Mouse (Mus musculus) embryonic facial prominence, embryonic 10.5 days (tissue): ENCODE measurements at regions not wholly inside any gene's neighbourhood (a gene's known extent, or its start where the extent isn't known, plus 50 kb on each side); places are given as distances from the start of the nearest gene placed in this dataset.

ENCODE experiments used
- DNase-seq: peaks from one replicate; pipeline ENCODE4 v3.0.0-alpha.2; 2017; ENCODE audit warnings: low spot score
- H3K27ac ChIP-seq: fragments of 300-500 bp; sonication (generic); replicated peaks from 2 replicates; pipeline ENCODE4 v1.5.1; 2016; ENCODE audit warnings: mild to moderate bottlenecking
- H3K27me3 ChIP-seq: fragments of 300-500 bp; sonication (generic); replicated peaks from 2 replicates; pipeline ENCODE4 v1.6.1; 2016; ENCODE audit warnings: low read depth, mild to moderate bottlenecking; ENCODE audit not compliant: poor library complexity, severe bottlenecking
- H3K36me3 ChIP-seq: fragments of 300-500 bp; sonication (generic); replicated peaks from 2 replicates; pipeline ENCODE4 v1.6.1; 2016; ENCODE audit warnings: mild to moderate bottlenecking, moderate library complexity
- H3K4me1 ChIP-seq: fragments of 300-500 bp; sonication (generic); 2 replicates; pipeline ENCODE4 v1.6.1; 2016
- H3K4me3 ChIP-seq: fragments of 300-500 bp; sonication (generic); 2 replicates; pipeline ENCODE4 v1.5.1; 2016; ENCODE audit warnings: mild to moderate bottlenecking, moderate library complexity
- H3K9me3 ChIP-seq: fragments of 300-500 bp; sonication (generic); 2 replicates; pipeline ENCODE4 v1.6.1; 2016; ENCODE audit warnings: mild to moderate bottlenecking
- WGBS: fragments of 180-500 bp; shearing (Covaris S2); methylation state at CpG from one replicate; pipeline ENCODE4 v1.1.7; 2016; 5-methylcytosine and 5-hydroxymethylcytosine counted together

- Histone ChIP-seq H3K9me3 (no peaks in the 10 kb centered on the region), H3K4me3 (no peak overlapping the region), H3K27ac (peak overlapping the region; percentile 67; the same call in 1 of the 2 replicates), H3K4me1 (peaks cover 10% of the 10 kb centered on the region), H3K27me3 (no peaks in the 10 kb centered on the region), H3K36me3 (no peaks in the 10 kb centered on the region)
- 79% methylated on average over 7 of the region's 7 CpGs for WGBS
- no peak for DNase-seq
Observed at GRCm38 (mm10) chr17:67515601-67516147, 116.8 kb downstream of the Lrrc30 start.

- Histone ChIP-seq H3K36me3 (no peaks in the 10 kb centered on the region), H3K27ac (peak overlapping the region; percentile 67), H3K4me3 (no peak overlapping the region), H3K4me1 (peaks cover 10% of the 10 kb centered on the region), H3K27me3 (no peaks in the 10 kb centered on the region), H3K9me3 (no peaks in the 10 kb centered on the region)
- peak; percentile 15 for DNase-seq
- WGBS: 65% methylated on average over 9 of the region's 9 CpGs
Observed at GRCm38 (mm10) chr17:67514387-67515241, 117.9 kb downstream of the Lrrc30 start.

GRCm38 (mm10) chr17:67512699-67513450 lies 119.6 kb downstream of the Lrrc30 start:
- Histone ChIP-seq H3K27ac (peak overlapping the region; percentile 44), H3K4me3 (no peak overlapping the region), H3K9me3 (no peaks in the 10 kb centered on the region), H3K27me3 (no peaks in the 10 kb centered on the region), H3K36me3 (no peaks in the 10 kb centered on the region), H3K4me1 (peaks cover 15% of the 10 kb centered on the region)
- 80% methylated on average over 6 of the region's 6 CpGs for WGBS
- DNase-seq: peak; percentile 23

- H3K27ac ChIP-seq: 0 out of 2 replicates have a peak overlapping the region, but pooled peaks have one; percentile 19
- 74% methylated on average over 6 of the region's 6 CpGs for WGBS
Observed at GRCm38 (mm10) chr17:67512008-67512407, 120.5 kb downstream of the Lrrc30 start.

GRCm38 (mm10) chr17:67509921-67510320 lies 122.6 kb downstream of the Lrrc30 start:
- Histone ChIP-seq H3K27ac (no peak overlapping the region), H3K9me3 (no peaks in the 10 kb centered on the region), H3K27me3 (no peaks in the 10 kb centered on the region), H3K4me3 (no peak overlapping the region), H3K36me3 (no peaks in the 10 kb centered on the region), H3K4me1 (peaks cover 10% of the 10 kb centered on the region)
- 88% methylated on average over 9 of the region's 9 CpGs for WGBS
- no peak for DNase-seq

More at GRCm38 (mm10) chr17:67512008-67512407, 120.5 kb downstream of the Lrrc30 start:
- Histone ChIP-seq H3K27me3 (no peaks in the 10 kb centered on the region), H3K36me3 (no peaks in the 10 kb centered on the region), H3K9me3 (no peaks in the 10 kb centered on the region), H3K4me3 (no peak overlapping the region), H3K4me1 (peaks cover 15% of the 10 kb centered on the region)
- DNase-seq: no peak

GRCm38 (mm10) chr17:67509091-67509618 lies 123.4 kb downstream of the Lrrc30 start:
- H3K4me3 ChIP-seq: no peak overlapping the region
- H3K9me3 ChIP-seq: no peaks in the 10 kb centered on the region
- DNase-seq: no peak
- H3K27me3 ChIP-seq: no peaks in the 10 kb centered on the region
- H3K36me3 ChIP-seq: no peaks in the 10 kb centered on the region
- H3K27ac ChIP-seq: no peak overlapping the region
- 90% methylated on average over 6 of the region's 6 CpGs for WGBS
- H3K4me1 ChIP-seq: peaks cover 9% of the 10 kb centered on the region; the same call in 1 of the 2 replicates

- DNase-seq: no peak
Observed at GRCm38 (mm10) chr17:67508353-67508752, 124.2 kb downstream of the Lrrc30 start.

GRCm38 (mm10) chr17:67506466-67506865 lies 126.1 kb downstream of the Lrrc30 start:
- H3K27me3 ChIP-seq: no peaks in the 10 kb centered on the region
- peaks cover 9% of the 10 kb centered on the region; the same call in 1 of the 2 replicates for H3K4me1 ChIP-seq
- H3K27ac ChIP-seq: no peak overlapping the region
- H3K36me3 ChIP-seq: no peaks in the 10 kb centered on the region
- no peak for DNase-seq
- 63% methylated on average over 2 of the region's 2 CpGs for WGBS
- no peak overlapping the region for H3K4me3 ChIP-seq
- H3K9me3 ChIP-seq: no peaks in the 10 kb centered on the region

More at GRCm38 (mm10) chr17:67508353-67508752, 124.2 kb downstream of the Lrrc30 start:
- Histone ChIP-seq H3K4me3 (no peak overlapping the region), H3K9me3 (no peaks in the 10 kb centered on the region), H3K27ac (0 out of 2 replicates have a peak overlapping the region, but pooled peaks have one; percentile 3), H3K36me3 (no peaks in the 10 kb centered on the region), H3K4me1 (peaks cover 9% of the 10 kb centered on the region; the same call in 1 of the 2 replicates), H3K27me3 (no peaks in the 10 kb centered on the region)
- 35% methylated on average over 2 of the region's 2 CpGs for WGBS

- Histone ChIP-seq H3K27me3 (no peaks in the 10 kb centered on the region), H3K4me1 (peaks cover 19% of the 10 kb centered on the region), H3K4me3 (no peak overlapping the region), H3K36me3 (no peaks in the 10 kb centered on the region), H3K27ac (no peak overlapping the region), H3K9me3 (no peaks in the 10 kb centered on the region)
- DNase-seq: no peak
- 87% methylated on average over 9 of the region's 9 CpGs for WGBS
Observed at GRCm38 (mm10) chr17:67504502-67505033, 128.0 kb downstream of the Lrrc30 start.

GRCm38 (mm10) chr17:67503125-67503878 lies 129.2 kb downstream of the Lrrc30 start:
- peaks cover 16% of the 10 kb centered on the region for H3K4me1 ChIP-seq
- no peaks in the 10 kb centered on the region for H3K9me3 ChIP-seq
- no peak overlapping the region for H3K4me3 ChIP-seq
- DNase-seq: no peak
- no peak overlapping the region for H3K27ac ChIP-seq
- WGBS: 71% methylated on average over 6 of the region's 6 CpGs
- H3K27me3 ChIP-seq: no peaks in the 10 kb centered on the region
- no peaks in the 10 kb centered on the region for H3K36me3 ChIP-seq

GRCm38 (mm10) chr17:67502628-67503027 lies 129.9 kb downstream of the Lrrc30 start:
- H3K4me1 ChIP-seq: peaks cover 14% of the 10 kb centered on the region
- no peak for DNase-seq
- H3K27me3 ChIP-seq: no peaks in the 10 kb centered on the region
- WGBS: 85% methylated on average over 4 of the region's 4 CpGs
- H3K9me3 ChIP-seq: no peaks in the 10 kb centered on the region
- no peak overlapping the region for H3K27ac ChIP-seq
- no peak overlapping the region for H3K4me3 ChIP-seq
- no peaks in the 10 kb centered on the region for H3K36me3 ChIP-seq
